Mouse (Mus musculus) hindbrain, embryonic 12.5 days (tissue): ENCODE measurements around the gene Dynlt1a. TPM values are rescaled to one million over a fixed set of nuclear protein-coding genes. Genes with fewer than 3 reads are reported as not detected.
"Not testable (repeated sequence)": the region's sequence is repeated elsewhere in the genome, so short reads cannot be mapped to it uniquely, and the experiment has no call there.

Experiments used
- ATAC-seq: fragments of 200-750 bp; cut with Nextera tagmentation; 2 replicates; pipeline ENCODE4 v1.8.0; 2017; ENCODE audit warnings: moderate TSS enrichment; ENCODE audit not compliant: low FRiP score
- H3K27ac ChIP-seq: fragments of 300-500 bp; sonication (generic); 2 replicates; pipeline ENCODE4 v1.5.1; 2016; ENCODE audit warnings: mild to moderate bottlenecking
- H3K27me3 ChIP-seq: fragments of 300-500 bp; sonication (generic); 2 replicates; pipeline ENCODE4 v1.6.1; 2016; ENCODE audit warnings: mild to moderate bottlenecking
- H3K36me3 ChIP-seq: fragments of 300-500 bp; sonication (generic); 2 replicates; pipeline ENCODE4 v1.6.1; 2016; ENCODE audit warnings: mild to moderate bottlenecking
- H3K4me1 ChIP-seq: fragments of 300-500 bp; sonication (generic); 2 replicates; pipeline ENCODE4 v1.6.1; 2016
- H3K4me2 ChIP-seq: fragments of 300-500 bp; sonication (generic); replicated peaks from 2 replicates; pipeline ENCODE4 v1.6.1; 2016; ENCODE audit warnings: mild to moderate bottlenecking
- H3K4me3 ChIP-seq: fragments of 300-500 bp; sonication (generic); 2 replicates; pipeline ENCODE4 v1.5.1; 2016; ENCODE audit warnings: mild to moderate bottlenecking
- H3K9ac ChIP-seq: fragments of 300-500 bp; sonication (generic); 2 replicates; pipeline ENCODE4 v1.6.1; 2016; ENCODE audit warnings: mild to moderate bottlenecking, moderate library complexity
- H3K9me3 ChIP-seq: fragments of 300-500 bp; sonication (generic); replicated peaks from 2 replicates; pipeline ENCODE4 v1.6.1; 2016; ENCODE audit warnings: mild to moderate bottlenecking
- WGBS: fragments of 180-500 bp; shearing (Covaris S2); methylation state at CpG from one replicate; pipeline ENCODE4 v1.1.7; 2016; 5-methylcytosine and 5-hydroxymethylcytosine counted together
- polyA plus RNA-seq: library from polyadenylated mRNA; unstranded; fragments of >200 nt; fragmentation: Nextera tagmentation; extraction: Ambion mirVana; gene quantifications from 2 replicates; pipeline ENCODE4 v1.2.1, GENCODE M21; 2016

Gene Dynlt1a
- polyA plus RNA-seq, 1 experiment from 2014 or later: 35.5 TPM

DNA sequence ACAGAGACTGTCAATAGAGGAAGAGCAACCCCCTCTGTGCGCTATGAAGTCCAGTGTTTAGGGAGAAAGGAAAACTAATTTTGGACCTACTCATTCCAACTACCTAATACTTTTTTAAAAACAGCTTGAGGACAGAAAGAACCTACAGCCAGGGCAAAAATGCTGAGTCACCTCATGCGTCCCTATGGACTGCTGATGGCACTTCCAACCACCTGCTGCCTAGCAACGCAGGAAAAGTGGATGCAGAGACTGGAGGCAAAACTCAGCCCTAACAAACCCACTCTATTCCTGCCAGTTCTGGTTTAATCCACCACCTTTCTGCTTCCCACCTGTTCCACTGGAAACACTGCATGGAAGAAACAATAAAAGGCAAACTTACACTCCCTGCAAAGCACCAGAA is 4.5 kb downstream of the Dynlt1a start:
- not testable (repeated sequence) for H3K4me2 ChIP-seq, H3K27me3 ChIP-seq, H3K27ac ChIP-seq, ATAC-seq, H3K9ac ChIP-seq, H3K36me3 ChIP-seq, H3K4me3 ChIP-seq, H3K4me1 ChIP-seq, H3K9me3 ChIP-seq
- WGBS: 73% methylated on average over 3 of the region's 3 CpGs

DNA sequence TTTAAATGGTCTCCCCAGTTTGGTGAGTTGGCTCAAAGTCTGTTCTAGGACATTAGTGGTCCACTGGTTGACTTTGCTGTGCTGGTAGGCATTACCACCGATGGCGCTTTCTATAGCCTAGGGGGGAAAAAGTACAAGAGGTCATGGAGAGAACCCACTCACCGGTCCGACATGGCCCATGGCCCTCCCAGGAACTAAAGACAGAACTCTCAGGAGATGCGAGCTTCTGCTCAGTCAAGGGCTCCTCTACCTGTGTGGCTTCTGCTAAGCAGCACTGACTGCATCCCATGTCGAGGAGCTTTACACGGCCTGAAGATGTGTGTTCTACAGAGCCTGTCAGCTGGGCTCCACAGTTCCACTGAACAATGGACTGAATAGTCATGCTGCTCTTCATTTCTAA is 5.6 kb downstream of the Dynlt1a start:
- not testable (repeated sequence) for H3K27ac ChIP-seq, H3K9ac ChIP-seq, H3K9me3 ChIP-seq, H3K4me3 ChIP-seq, ATAC-seq, H3K4me1 ChIP-seq, H3K36me3 ChIP-seq, H3K4me2 ChIP-seq, H3K27me3 ChIP-seq
- 89% methylated on average over 7 of the region's 7 CpGs for WGBS

DNA sequence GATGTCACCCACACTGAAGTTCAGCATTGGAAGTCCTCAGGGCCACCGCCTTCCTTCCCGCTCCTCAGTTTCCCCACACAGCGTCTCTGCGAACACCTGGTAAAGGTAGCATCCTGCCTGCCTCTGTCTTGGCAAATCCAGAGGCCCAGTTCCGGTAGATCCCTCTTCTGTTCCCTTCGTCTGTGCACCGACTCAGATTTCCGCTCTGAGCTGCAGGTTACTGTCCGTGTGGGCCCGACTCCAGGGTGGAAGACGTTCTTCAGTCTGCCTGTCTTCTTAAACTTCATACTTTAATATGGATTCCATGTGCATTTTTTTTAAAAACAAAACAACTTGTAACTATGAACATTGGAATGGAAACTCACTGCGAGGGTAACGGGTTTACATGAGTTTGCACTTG is 10.8 kb downstream of the Dynlt1a start:
- 97% methylated on average over 11 of the region's 13 CpGs for WGBS
- H3K4me2 ChIP-seq, H3K9me3 ChIP-seq, H3K4me3 ChIP-seq, H3K4me1 ChIP-seq, H3K36me3 ChIP-seq, ATAC-seq, H3K27ac ChIP-seq, H3K27me3 ChIP-seq, H3K9ac ChIP-seq: not testable (repeated sequence)

DNA sequence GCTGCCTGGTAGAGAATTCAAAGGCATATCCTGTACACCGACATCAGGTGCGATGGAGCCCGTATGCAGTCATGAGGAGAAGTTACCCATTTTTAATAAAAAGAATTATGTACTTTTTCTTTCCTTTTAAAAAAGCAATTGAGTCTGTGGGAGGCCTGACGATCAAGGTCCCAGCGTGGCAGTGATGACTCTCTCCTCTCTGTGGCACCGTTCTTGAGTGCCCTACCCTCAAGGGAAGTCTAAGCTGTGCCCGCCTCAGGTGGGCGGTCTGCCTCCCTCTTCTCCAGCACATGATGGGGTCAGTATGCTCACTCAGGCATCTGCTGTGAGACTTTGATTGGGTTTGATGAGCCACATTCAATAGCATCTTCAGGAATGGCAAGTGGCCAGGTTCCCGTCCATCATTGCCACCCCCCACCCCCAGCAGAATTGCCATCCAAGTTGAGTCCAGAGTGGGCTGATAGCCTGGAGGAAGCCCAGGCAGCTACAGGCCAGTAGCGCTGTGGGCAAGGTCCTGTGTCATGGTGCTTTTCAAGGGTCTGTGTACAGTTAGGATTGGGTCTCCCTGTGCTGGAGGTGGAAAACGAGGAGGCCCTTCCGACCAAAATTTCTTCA is 11.5 kb downstream of the Dynlt1a start:
- not testable (repeated sequence) for H3K4me2 ChIP-seq, H3K9ac ChIP-seq, ATAC-seq, H3K9me3 ChIP-seq, H3K27me3 ChIP-seq, H3K27ac ChIP-seq, H3K4me3 ChIP-seq, H3K36me3 ChIP-seq, H3K4me1 ChIP-seq
- WGBS: 87% methylated on average over 12 of the region's 12 CpGs

DNA sequence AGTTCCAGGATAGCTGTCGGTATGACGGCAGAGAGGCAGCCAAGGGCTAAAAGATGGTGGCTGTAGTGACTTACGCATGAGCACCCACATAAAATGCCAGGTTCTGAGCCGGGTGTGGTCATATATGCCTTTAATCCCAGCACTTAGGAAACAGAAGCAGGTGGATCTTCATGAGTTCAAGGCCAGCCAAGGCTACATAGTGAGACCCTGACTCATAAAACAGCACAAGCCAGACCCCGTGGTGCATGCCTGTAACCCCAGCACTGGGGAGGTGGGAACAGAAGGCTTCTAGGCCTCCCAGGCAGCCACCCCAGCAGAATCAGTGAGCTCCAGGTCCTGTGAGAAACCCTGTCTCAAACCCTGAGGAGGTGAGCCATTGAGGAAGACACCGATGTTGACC is 12.4 kb downstream of the Dynlt1a start:
- H3K36me3 ChIP-seq, H3K4me3 ChIP-seq, H3K9ac ChIP-seq, H3K4me1 ChIP-seq, H3K9me3 ChIP-seq, H3K27ac ChIP-seq, H3K27me3 ChIP-seq, ATAC-seq, H3K4me2 ChIP-seq: not testable (repeated sequence)
- 91% methylated on average over 5 of the region's 6 CpGs for WGBS

DNA sequence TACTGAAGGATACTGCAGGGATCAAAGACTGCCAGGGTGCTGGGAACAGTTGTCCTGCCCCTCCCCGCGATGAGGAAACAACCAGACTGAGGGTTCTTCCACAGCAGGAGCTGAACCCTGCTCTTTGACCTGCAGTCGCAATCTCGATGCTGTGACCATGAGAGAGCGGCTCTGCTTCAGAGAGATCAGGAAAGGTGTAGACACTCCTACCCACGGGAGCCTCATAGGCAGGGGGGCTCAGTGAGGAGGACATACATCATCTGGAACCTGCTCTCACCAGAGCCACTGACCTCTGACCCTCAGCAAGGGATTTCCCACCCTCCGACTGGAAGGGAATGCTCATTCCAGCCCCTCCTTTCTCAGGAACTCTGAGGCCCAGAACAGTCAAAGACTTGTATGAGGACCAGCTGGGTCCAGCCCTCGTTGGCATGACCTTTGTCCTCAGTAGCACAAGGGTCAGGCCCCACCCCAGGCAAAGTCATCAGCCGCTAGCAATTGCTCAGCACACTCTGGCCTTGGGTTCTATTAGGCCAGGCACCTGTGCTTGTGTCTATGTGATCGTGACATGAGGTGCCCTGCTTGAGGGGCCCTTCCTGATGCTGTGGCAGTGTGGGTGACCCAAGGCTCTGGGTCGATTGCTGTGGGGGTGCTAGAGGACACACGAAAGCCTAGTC is 17.0 kb downstream of the Dynlt1a start:
- not testable (repeated sequence) for H3K4me2 ChIP-seq, H3K4me1 ChIP-seq, H3K9ac ChIP-seq, H3K36me3 ChIP-seq, H3K9me3 ChIP-seq, H3K4me3 ChIP-seq, H3K27ac ChIP-seq, ATAC-seq, H3K27me3 ChIP-seq
- 70% methylated on average over 8 of the region's 12 CpGs for WGBS

DNA sequence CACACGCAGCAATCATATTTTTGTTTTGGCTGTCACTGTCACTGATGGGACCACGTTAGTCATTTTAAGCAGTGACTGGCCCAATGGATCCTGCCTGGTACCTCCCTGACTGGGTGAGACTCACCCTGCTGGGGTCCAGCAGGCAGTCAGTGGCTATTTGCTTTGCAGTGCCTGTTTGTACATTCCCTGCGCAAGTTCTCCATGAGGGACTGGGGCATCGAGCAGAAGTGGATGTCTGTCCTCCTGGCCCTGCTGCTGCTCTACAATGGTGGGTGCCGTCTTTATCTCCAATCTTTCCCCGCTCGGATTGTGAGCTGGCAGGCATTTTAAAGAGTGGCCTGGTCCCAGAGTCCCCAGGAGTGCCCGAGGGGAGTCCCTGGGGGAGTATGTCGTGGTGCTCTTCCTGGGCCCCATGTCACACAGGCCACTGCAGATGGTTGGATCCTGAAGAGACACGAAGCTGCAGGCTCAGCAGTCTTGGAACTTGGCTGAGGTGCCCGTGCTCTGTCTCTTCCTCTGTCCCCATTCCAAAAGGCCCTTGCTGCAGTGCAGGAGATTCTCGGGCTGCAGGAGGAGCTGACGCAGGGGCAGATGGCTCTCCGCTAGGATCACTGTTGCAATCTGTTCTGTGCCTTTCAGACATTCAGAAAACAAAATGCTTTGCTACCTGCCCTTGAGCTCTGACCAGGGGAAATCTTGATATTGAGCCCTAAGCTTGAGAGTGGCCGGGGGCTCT is 20.1 kb downstream of the Dynlt1a start:
- H3K36me3 ChIP-seq, H3K4me3 ChIP-seq, H3K9me3 ChIP-seq, H3K4me2 ChIP-seq, H3K4me1 ChIP-seq, H3K27ac ChIP-seq, H3K27me3 ChIP-seq, ATAC-seq, H3K9ac ChIP-seq: not testable (repeated sequence)
- WGBS: 91% methylated on average over 9 of the region's 15 CpGs

DNA sequence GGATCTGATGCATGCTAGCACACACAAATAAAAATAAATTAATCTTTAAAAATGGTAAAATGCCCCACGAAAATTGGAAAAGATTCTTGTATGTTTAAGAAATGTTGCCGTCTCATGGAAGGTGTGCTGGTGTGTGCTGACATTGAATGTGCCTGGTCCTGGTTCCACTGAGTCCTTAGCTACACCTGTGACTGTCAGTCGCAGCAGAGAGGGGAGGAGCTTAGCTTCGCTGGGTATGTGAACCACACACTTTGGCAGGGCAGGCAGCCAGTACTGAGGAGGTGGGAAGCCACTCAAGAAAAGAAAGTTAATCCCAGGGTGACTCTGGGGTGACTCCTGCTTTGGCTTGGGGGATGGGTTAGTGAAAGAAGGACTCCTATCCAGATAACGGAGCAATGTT is 23.4 kb downstream of the Dynlt1a start:
- H3K27me3 ChIP-seq, ATAC-seq, H3K27ac ChIP-seq, H3K4me1 ChIP-seq, H3K9me3 ChIP-seq, H3K36me3 ChIP-seq, H3K4me2 ChIP-seq, H3K9ac ChIP-seq, H3K4me3 ChIP-seq: not testable (repeated sequence)
- WGBS: 100% methylated on average over 1 of the region's 5 CpGs

DNA sequence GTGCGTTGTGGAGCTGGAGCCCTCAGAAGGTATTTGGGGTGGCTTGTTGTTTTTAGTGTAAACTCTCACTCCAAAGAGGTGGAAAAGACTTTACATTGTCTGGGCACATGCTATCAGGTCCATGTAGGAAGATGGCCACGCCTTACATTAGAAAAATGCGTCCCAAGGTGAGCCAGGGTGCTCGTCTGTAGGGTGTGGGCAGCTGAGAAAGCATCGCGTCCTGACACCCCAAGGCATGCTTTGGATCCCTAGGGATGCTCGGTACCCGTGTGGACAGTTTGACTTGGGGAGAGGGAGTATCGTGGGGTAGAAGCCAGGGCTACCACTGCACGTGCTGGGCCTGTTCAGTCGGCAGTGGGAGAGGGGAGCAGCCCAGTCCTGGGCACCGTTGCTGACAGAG is 28.3 kb downstream of the Dynlt1a start:
- H3K9ac ChIP-seq, H3K4me3 ChIP-seq, H3K27me3 ChIP-seq, H3K27ac ChIP-seq, H3K4me2 ChIP-seq, H3K36me3 ChIP-seq, H3K4me1 ChIP-seq, ATAC-seq, H3K9me3 ChIP-seq: not testable (repeated sequence)
- 95% methylated on average over 12 of the region's 12 CpGs for WGBS

DNA sequence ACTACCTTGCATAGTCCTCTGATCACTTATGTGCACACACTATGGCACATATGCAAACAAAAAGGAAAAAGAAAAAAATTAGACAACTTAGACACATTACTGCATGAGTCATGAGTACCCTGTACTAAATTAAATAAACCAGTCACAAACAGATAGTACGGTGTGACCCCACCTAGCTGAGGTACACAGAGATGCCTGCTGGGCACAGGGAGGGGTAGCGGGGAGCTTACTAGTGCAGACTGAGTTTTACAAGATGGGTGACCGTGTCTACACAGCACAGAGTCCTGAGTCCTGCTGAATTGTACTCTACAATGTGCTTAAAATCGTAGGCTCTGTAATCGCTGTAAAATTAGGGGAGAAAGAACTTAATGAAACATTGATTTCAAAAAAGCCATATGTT is 31.1 kb downstream of the Dynlt1a start:
- H3K9me3 ChIP-seq, H3K9ac ChIP-seq, ATAC-seq: not testable (repeated sequence)

DNA sequence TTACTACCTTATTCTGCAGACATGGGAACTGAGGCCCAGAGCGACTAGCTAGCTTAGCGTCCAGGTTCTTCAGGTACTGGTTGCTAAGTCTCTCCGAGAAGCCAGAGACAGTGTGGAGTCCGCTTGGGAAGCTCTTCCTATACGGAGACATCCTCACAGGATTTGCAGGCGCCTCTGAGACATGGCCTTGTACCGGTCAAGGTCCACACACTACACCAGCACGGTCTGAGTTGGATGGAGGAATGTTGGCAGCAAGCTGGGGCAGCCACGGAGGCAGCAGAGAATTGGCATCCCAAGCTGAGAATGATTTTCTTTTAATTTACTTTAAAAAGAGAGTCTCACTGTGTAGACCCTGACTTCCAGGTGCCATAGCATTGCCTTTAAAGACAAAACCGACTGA is 34.2 kb downstream of the Dynlt1a start:
- not testable (repeated sequence) for H3K9me3 ChIP-seq, H3K4me1 ChIP-seq, ATAC-seq, H3K27ac ChIP-seq, H3K4me3 ChIP-seq, H3K4me2 ChIP-seq, H3K36me3 ChIP-seq, H3K9ac ChIP-seq, H3K27me3 ChIP-seq
- 96% methylated on average over 8 of the region's 10 CpGs for WGBS

More for the DNA sequence above, 31.1 kb downstream of the Dynlt1a start:
- not testable (repeated sequence) for H3K27ac ChIP-seq, H3K27me3 ChIP-seq, H3K4me1 ChIP-seq, H3K36me3 ChIP-seq, H3K4me2 ChIP-seq, H3K4me3 ChIP-seq
- WGBS: 97% methylated on average over 5 of the region's 5 CpGs

DNA sequence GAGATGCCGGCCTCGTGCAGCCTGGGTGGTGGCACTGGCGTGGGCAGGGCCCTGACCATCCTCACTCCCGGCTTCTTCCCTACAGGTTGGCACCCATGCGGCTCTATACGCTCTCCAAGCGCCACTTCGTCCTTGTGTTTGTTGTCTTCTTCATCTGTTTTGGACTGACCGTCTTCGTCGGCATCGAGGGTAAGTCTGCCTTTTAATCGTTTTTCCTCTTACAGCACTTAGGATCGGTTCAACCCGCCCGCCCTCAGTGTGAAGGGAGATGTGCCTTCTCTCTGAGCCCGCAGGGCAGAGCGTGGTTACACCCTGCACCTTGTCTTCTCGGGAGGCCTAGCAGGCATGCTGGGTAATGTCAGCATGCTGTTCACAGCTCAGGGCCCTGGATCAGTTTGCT is 36.8 kb downstream of the Dynlt1a start:
- WGBS: 95% methylated on average over 17 of the region's 19 CpGs

DNA sequence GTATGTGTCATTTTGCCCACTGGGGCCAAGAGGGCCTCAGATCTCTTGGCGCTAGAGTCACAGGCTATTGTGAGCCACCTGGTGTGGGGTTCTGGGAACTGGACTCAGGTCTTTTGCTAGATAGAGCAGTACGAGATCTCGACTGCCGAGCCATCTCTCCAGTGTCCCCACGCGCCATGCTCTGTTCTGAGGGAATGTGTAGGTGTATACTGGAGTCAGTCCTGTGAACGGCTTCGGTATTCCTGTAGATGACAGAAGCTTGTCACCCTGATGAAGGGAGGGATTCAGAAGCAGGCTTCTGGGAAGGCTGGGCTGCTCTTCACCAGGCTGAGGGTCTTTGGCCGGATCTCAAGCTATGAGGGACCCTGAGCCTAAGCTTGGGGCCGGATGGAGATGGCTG is 37.5 kb downstream of the Dynlt1a start:
- not testable (repeated sequence) for H3K27ac ChIP-seq
- 89% methylated on average over 9 of the region's 10 CpGs for WGBS

More for the DNA sequence above, 36.8 kb downstream of the Dynlt1a start:
- not testable (repeated sequence) for H3K4me1 ChIP-seq, H3K27me3 ChIP-seq, H3K9ac ChIP-seq, H3K27ac ChIP-seq, H3K36me3 ChIP-seq, H3K4me2 ChIP-seq, H3K4me3 ChIP-seq, ATAC-seq, H3K9me3 ChIP-seq

More for the DNA sequence above, 37.5 kb downstream of the Dynlt1a start:
- not testable (repeated sequence) for H3K4me1 ChIP-seq, ATAC-seq, H3K4me2 ChIP-seq, H3K9ac ChIP-seq, H3K36me3 ChIP-seq, H3K4me3 ChIP-seq, H3K27me3 ChIP-seq, H3K9me3 ChIP-seq
